Mouse (Mus musculus) forebrain, embryonic 12.5 days (tissue): ENCODE measurements at regions not wholly inside any gene's neighbourhood (a gene's known extent, or its start where the extent isn't known, plus 50 kb on each side); places are given as distances from the start of the nearest gene placed in this dataset.

ENCODE experiments used
- ATAC-seq: fragments of 200-750 bp; cut with Nextera tagmentation; 2 replicates; pipeline ENCODE4 v1.8.0; 2017; ENCODE audit warnings: moderate TSS enrichment; ENCODE audit not compliant: low FRiP score
- H3K27ac ChIP-seq: fragments of 300-500 bp; sonication (generic); 2 replicates; pipeline ENCODE4 v1.5.1; 2016; ENCODE audit warnings: mild to moderate bottlenecking
- H3K27me3 ChIP-seq: fragments of 300-500 bp; sonication (generic); 2 replicates; pipeline ENCODE4 v1.6.1; 2016; ENCODE audit warnings: mild to moderate bottlenecking
- H3K36me3 ChIP-seq: fragments of 300-500 bp; sonication (generic); replicated peaks from 2 replicates; pipeline ENCODE4 v1.6.1; 2016; ENCODE audit warnings: mild to moderate bottlenecking
- H3K4me1 ChIP-seq: fragments of 300-500 bp; sonication (generic); 2 replicates; pipeline ENCODE4 v1.6.1; 2016
- H3K4me2 ChIP-seq: fragments of 300-500 bp; sonication (generic); 2 replicates; pipeline ENCODE4 v1.6.1; 2016; ENCODE audit warnings: mild to moderate bottlenecking, moderate library complexity
- H3K4me3 ChIP-seq: fragments of 300-500 bp; sonication (generic); replicated peaks from 2 replicates; pipeline ENCODE4 v1.5.1; 2016; ENCODE audit warnings: mild to moderate bottlenecking
- H3K9ac ChIP-seq: fragments of 300-500 bp; sonication (generic); 2 replicates; pipeline ENCODE4 v1.6.1; 2016; ENCODE audit warnings: mild to moderate bottlenecking
- H3K9me3 ChIP-seq: fragments of 300-500 bp; sonication (generic); 2 replicates; pipeline ENCODE4 v1.6.1; 2016
- WGBS: fragments of 180-500 bp; shearing (Covaris S2); methylation state at CpG from one replicate; pipeline ENCODE4 v1.1.7; 2016; 5-methylcytosine and 5-hydroxymethylcytosine counted together

DNA sequence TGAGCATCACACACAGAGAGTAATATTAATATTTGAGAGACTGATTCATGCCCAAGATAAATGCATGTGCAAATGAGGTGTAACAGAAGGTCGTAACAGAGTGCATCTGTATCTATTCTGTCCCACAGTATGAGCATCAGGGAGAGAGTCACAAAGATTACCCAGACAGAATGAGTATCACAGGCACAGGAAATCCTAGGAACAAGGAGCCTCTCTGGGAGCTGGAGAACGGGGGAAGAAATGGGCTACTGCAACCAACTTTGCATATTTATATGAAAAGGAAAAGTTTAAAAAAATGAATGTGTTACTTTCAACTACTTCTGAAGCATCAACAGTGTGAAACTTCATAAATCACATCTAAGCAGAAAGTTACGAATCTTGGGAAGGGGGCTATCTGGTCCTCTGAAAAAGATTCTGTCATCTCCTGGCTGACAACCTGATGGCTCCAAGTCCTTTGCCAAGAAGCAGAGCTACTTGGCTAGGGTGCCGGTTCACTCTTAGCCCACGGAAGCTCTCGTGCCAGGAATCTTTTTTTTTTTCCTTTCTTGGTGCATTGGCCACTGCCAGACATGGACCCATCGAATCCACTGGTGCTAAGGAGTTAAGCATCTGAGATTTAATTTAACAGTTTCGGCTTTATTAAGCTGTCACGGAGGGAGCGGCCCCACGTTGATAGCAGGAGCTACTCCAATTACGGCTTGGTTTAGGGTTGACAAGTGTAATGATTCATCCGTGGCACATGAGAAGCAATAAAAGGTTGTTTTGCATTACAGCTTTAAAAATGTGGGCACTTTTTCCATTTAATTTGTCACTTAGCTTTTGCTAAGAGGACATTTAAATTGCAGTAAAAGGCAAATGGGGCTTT lies 277.6 kb upstream of the Smim15 start:
- Histone ChIP-seq H3K4me2 (no peak overlapping the region), H3K36me3 (peaks cover 5% of the 10 kb centered on the region), H3K9ac (no peak overlapping the region), H3K4me1 (peaks cover 20% of the 10 kb centered on the region), H3K27ac (peak overlapping the region; percentile 25; the same call in 1 of the 2 replicates), H3K9me3 (no peaks in the 10 kb centered on the region), H3K4me3 (no peak overlapping the region), H3K27me3 (peaks cover 11% of the 10 kb centered on the region)
- peak; percentile 82 for ATAC-seq
- WGBS, result 40% methylated on average over 13 of the region's 13 CpGs

DNA sequence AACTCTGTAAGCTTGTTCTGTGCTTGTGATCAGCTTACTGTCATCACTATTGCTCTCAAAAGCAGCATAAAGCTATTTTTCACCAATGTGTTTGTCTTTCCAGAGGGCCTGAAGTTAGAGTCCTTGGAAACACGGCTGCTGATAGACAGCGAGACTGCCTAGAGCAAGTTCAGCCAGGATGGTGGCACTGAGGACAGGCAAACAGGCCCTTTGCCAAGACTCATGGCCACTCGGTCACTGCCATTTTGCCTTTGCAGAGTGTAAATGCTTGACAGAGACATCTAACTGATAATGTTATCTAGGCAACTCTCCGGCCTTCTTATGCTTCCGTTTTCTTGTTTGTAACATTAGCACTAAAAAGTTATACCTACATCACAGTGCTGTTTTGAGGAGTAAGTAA lies 280.3 kb upstream of the Smim15 start:
- H3K4me3 ChIP-seq, result no peak overlapping the region
- peaks cover 20% of the 10 kb centered on the region for H3K4me1 ChIP-seq
- H3K4me2 ChIP-seq, result no peak overlapping the region
- H3K27me3 ChIP-seq, result no peaks in the 10 kb centered on the region
- no peak for ATAC-seq
- H3K27ac ChIP-seq, result no peak overlapping the region
- 93% methylated on average over 5 of the region's 5 CpGs for WGBS
- no peaks in the 10 kb centered on the region for H3K9me3 ChIP-seq
- H3K36me3 ChIP-seq, result no peaks in the 10 kb centered on the region
- no peak overlapping the region for H3K9ac ChIP-seq

DNA sequence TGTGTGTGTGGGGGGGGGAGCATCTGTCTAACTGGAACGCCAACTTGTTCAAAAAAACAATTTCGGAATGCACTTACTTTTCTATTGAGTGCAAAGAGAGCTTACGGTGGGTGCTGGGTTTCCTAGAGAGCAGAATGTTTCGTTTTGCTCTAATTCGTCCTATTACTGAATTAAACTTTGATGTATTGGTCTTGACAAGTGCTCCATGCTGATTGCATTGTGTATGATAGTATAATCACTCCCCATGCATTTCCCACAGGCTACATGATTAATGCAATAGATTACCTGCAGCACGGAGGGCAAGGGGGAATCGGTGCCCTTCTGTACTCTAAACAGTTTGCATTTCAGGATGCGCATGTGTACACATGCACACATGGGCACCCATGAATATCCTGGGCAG lies 283.7 kb upstream of the Smim15 start:
- no peak for ATAC-seq
- Histone ChIP-seq H3K27me3 (no peaks in the 10 kb centered on the region), H3K9me3 (no peaks in the 10 kb centered on the region), H3K9ac (no peak overlapping the region), H3K4me2 (no peak overlapping the region), H3K27ac (no peak overlapping the region), H3K4me1 (no peaks in the 10 kb centered on the region), H3K36me3 (0 out of 2 replicates have a peak, but pooled peaks cover 3% of the 10 kb centered on the region), H3K4me3 (no peak overlapping the region)
- WGBS, result 79% methylated on average over 8 of the region's 8 CpGs

DNA sequence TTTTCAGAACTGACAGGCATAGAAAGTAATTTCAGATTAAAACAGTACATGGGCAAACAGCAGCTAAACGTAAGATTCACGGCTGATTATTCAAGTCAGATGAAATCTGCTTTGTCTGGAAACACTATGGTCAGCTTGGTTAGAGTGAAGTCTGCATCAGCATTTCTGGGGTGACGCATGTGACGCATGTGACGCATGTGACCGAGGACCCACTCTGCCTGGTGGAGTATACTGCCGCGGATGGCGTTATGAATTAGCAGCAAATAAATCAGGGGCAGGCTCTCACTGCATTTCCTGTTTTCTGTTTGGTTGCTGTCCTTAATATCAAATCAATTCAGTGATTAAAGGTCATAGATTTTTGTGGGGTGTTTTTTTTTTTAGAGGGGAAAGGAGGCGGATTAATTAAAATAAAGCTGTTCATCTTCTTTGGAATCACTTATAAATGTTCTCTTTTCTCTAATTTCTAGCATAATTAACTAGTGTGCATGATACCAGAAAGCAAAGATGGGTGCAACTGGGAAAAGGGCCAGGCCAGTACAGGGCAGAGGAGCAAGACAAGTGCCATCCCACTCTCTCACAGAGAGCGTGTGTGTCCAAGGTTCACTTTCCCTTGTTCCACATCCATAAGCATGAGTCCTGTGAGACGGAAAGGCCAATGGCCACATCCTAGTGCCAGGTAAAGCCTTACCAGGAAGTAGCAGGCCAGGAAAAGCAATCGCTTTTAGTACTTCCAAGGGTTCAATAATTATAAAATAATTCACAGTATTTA lies 285.7 kb upstream of the Smim15 start:
- Histone ChIP-seq H3K9me3 (no peaks in the 10 kb centered on the region), H3K4me3 (no peak overlapping the region), H3K36me3 (peaks cover 12% of the 10 kb centered on the region), H3K27ac (no peak overlapping the region), H3K27me3 (no peaks in the 10 kb centered on the region), H3K9ac (no peak overlapping the region), H3K4me2 (no peak overlapping the region), H3K4me1 (no peaks in the 10 kb centered on the region)
- 92% methylated on average over 13 of the region's 13 CpGs for WGBS
- no peak for ATAC-seq

DNA sequence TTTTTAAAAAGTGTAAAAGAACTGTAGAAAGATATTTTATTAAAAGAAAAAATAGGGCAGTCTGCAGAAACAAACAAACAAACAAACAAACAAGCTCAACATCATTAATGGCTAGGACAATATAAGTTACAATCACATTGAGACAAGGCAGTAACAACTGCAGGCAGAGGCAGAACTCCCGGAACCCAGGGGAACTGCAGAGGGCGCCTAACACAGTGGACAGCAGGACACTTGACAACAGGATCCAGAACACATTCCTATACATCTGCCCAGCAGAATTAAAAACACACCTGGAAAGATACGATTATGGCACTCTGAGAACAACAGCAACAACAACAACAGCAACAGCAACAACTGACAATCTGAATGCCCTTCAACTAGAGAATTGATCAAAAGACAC lies 291.5 kb upstream of the Smim15 start:
- no peak overlapping the region for H3K27ac ChIP-seq
- H3K4me1 ChIP-seq, result no peaks in the 10 kb centered on the region
- H3K9ac ChIP-seq, result no peak overlapping the region
- H3K36me3 ChIP-seq, result peaks cover 12% of the 10 kb centered on the region
- H3K27me3 ChIP-seq, result no peaks in the 10 kb centered on the region
- no peak overlapping the region for H3K4me3 ChIP-seq
- no peak for ATAC-seq
- 79% methylated on average over 3 of the region's 3 CpGs for WGBS
- no peaks in the 10 kb centered on the region for H3K9me3 ChIP-seq
- H3K4me2 ChIP-seq, result no peak overlapping the region

DNA sequence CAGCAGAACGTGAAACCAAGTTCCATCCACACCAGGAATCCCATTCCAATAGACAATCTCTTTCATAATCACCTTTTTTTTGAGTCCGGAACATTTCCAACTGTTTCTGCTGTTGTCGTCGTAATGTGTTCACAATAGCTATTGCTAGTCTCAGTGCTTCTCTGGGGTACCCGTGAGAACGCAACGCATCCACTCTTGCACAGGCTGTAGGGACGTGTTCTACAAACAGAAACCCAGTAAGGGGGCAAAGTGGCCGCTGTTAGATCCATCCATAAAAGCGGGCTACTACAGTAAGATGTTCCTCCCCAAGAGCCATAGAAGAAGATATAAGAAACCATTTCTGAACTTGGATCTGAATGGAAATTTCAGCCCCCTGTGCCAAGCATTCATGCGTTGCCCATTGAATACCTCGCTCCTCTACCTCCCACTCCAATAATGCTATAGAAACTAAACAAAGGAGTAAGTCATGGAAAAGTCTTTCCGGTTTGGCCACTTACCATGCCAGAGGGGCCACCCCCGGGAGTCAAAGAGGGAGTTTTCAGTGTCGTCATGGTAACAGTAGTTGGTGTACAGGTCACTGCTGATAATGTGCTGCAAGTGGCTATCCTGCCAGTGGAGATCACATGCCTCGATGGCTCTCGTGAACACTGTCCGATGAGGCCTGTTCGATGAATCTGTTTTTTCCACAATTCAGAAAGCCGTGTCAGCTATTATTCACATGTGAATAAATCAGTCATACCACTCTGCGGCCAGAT lies 300.6 kb upstream of the Smim15 start:
- peaks cover 42% of the 10 kb centered on the region for H3K36me3 ChIP-seq
- no peak overlapping the region for H3K4me2 ChIP-seq
- no peaks in the 10 kb centered on the region for H3K27me3 ChIP-seq
- no peak overlapping the region for H3K4me3 ChIP-seq
- ATAC-seq, result peak; percentile 77
- no peak overlapping the region for H3K9ac ChIP-seq
- WGBS, result 47% methylated on average over 21 of the region's 21 CpGs
- H3K9me3 ChIP-seq, result no peaks in the 10 kb centered on the region
- peaks cover 17% of the 10 kb centered on the region for H3K4me1 ChIP-seq
- H3K27ac ChIP-seq, result no peak overlapping the region

DNA sequence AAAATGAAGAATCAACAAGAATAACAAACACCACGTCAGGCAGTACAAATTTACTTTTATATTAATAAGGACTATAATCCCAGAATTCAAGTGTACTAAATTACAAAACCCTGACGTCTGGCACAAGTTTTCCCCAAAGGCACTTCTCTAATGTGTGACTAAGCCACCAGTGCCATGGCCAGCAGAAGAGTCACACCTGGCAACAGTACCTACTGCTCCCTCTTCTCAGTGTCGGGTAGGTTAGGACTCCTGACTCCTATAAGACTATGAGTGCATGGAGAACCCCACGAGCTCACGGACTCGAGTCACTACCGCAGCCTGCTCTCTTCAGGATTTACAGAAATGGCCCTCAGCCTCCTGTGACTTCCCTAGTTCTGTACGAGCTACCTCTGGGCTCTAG lies 307.7 kb upstream of the Smim15 start:
- no peak overlapping the region for H3K9ac ChIP-seq
- ATAC-seq, result no peak
- H3K9me3 ChIP-seq, result no peaks in the 10 kb centered on the region
- no peak overlapping the region for H3K4me3 ChIP-seq
- peaks cover 5% of the 10 kb centered on the region; the same call in 1 of the 2 replicates for H3K4me1 ChIP-seq
- WGBS, result 94% methylated on average over 8 of the region's 8 CpGs
- peaks cover 47% of the 10 kb centered on the region for H3K36me3 ChIP-seq
- no peaks in the 10 kb centered on the region for H3K27me3 ChIP-seq
- H3K4me2 ChIP-seq, result no peak overlapping the region
- no peak overlapping the region for H3K27ac ChIP-seq

DNA sequence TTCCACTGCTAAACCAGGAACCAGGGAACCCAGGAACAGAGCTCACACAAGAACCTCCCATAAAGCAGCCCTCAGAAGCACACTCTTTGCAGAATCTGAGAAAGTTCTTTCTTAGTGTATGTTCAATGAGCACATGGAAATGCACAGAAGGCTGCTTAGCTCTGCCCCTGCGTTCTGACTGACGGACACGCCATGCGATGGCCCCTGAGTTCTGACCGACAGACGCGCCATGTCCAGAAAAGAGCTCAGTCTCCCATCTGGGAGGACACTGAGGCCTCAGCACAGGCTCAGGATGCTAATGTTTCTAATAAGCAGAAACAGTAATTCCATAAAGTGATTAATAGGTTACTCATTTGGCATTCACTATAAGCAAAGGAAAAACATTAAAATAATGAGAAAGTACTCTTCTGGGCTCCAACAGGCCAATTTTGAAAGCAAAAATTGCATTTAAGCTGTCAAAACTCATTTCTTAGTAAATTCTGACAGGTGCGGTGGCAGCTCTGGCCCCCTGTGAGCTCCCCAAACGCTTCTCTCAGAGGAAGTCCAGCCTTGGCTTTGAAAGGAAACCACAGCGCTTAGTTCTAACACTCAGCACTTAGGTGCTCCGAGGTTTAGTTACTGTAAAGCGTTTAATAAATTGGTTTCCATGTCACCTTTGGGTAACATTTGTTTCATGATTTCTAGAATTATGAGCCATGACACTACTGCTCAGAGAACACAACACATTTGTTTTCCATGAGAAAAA lies 309.9 kb upstream of the Smim15 start:
- 89% methylated on average over 12 of the region's 12 CpGs for WGBS

DNA sequence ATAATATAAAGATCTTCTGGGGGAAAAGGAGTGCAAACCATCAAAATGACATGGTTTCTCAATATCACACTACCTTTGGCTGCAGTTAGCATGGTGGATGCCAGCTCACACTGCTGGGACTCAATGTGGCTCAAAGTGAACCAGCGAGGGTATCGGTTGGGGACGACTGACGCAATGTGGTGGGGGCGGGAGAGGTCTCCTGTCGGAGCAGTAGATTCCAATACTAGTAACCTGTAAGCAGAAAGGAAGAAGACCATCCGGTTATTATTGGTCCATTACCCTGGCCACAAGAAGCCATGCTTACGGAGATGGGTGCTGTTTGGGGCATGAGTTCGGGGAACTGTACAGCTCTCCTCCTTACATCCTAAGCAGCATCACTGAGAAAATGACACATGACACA lies 313.3 kb upstream of the Smim15 start:
- Histone ChIP-seq H3K36me3 (peaks cover 67% of the 10 kb centered on the region), H3K9me3 (no peaks in the 10 kb centered on the region), H3K9ac (no peak overlapping the region), H3K4me2 (no peak overlapping the region), H3K4me1 (peaks cover 5% of the 10 kb centered on the region; the same call in 1 of the 2 replicates), H3K27ac (no peak overlapping the region), H3K27me3 (no peaks in the 10 kb centered on the region), H3K4me3 (no peak overlapping the region)
- WGBS, result 95% methylated on average over 9 of the region's 9 CpGs
- ATAC-seq, result no peak

More for the DNA sequence above, 309.9 kb upstream of the Smim15 start:
- Histone ChIP-seq H3K4me3 (no peak overlapping the region), H3K9ac (no peak overlapping the region), H3K4me1 (peaks cover 5% of the 10 kb centered on the region; the same call in 1 of the 2 replicates), H3K9me3 (no peaks in the 10 kb centered on the region), H3K4me2 (no peak overlapping the region), H3K27me3 (no peaks in the 10 kb centered on the region), H3K27ac (no peak overlapping the region), H3K36me3 (peaks cover 54% of the 10 kb centered on the region)
- ATAC-seq, result no peak

DNA sequence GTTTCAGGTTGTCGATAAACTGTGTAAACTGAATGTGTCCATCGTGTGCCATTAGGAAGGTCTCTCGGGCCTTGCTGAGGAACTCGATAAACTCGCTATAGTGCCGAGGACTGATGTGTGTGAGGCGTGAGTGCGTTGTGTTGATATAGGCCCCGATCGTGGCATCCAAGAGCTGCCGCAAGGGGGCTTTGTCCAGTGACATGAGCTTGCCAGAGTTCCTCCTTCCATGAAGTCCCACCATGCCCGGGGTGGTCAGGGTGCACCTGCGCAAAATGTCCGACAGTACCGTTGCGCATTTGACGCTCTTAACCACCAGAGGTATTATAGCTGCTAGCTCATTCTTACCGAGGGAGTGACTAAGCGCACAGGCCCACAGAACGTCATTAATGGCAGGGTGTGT lies 317.8 kb upstream of the Smim15 start:
- Histone ChIP-seq H3K9ac (no peak overlapping the region), H3K9me3 (no peaks in the 10 kb centered on the region), H3K4me3 (no peak overlapping the region), H3K27me3 (no peaks in the 10 kb centered on the region), H3K4me2 (no peak overlapping the region), H3K27ac (no peak overlapping the region), H3K4me1 (no peaks in the 10 kb centered on the region), H3K36me3 (peaks cover 52% of the 10 kb centered on the region)
- no peak for ATAC-seq
- 96% methylated on average over 20 of the region's 20 CpGs for WGBS

DNA sequence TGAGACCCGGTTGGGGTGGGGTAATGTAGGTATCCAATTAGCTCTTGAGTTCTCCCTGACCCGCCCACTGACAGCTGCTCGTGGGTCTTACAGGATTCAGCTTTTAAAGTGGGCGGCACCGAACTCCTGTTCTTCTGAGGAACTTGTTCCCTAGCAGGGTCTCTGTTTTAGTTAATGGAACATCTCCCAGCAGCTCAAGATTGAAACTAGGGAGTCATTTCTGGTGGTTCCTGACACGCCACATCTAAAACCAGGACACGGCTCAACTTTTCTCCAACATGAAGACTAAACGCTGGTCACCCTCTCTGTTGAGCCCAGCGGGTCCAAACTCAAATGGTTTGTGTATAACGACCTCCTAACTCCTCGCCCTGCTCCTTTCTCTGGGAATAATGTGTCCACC lies 322.3 kb upstream of the Smim15 start:
- no peak overlapping the region for H3K27ac ChIP-seq
- peaks cover 11% of the 10 kb centered on the region for H3K36me3 ChIP-seq
- WGBS, result 88% methylated on average over 11 of the region's 11 CpGs
- H3K27me3 ChIP-seq, result no peaks in the 10 kb centered on the region
- H3K4me2 ChIP-seq, result no peak overlapping the region
- H3K9ac ChIP-seq, result no peak overlapping the region
- no peak overlapping the region for H3K4me3 ChIP-seq
- no peaks in the 10 kb centered on the region for H3K9me3 ChIP-seq
- peaks cover 7% of the 10 kb centered on the region for H3K4me1 ChIP-seq
- ATAC-seq, result no peak
